Mouse (Mus musculus): ENCODE data around the gene Tram2.

- TF ChIP-seq CTCF (IDR thresholded peaks at IDR 0.05; ENCODE audit: low read depth, low read length): no peak
- TF ChIP-seq POLR2A (IDR thresholded peaks at IDR 0.05; ENCODE audit: borderline replicate concordance, low read depth, low read length): no peak
Measured at GRCm38 (mm10) chr1:21100726-21101125, 21.7 kb upstream of the Tram2 start.
